Mouse (Mus musculus) testis, adult 2 months (tissue): ENCODE results near the gene Iars2.

ENCODE experiments used
- CTCF ChIP-seq: fragments of 200-500 bp; IDR thresholded peaks from 2 replicates; pipeline ENCODE4 v1.5.1; 2012; ENCODE audit warnings: low read depth, mild to moderate bottlenecking, inconsistent platforms, low read length, moderate library complexity; ENCODE audit not compliant: control insufficient read depth, insufficient read depth, insufficient replicate concordance
- POLR2A ChIP-seq: fragments of 200-500 bp; IDR thresholded peaks from 2 replicates; pipeline ENCODE4 v1.6.1; 2012; ENCODE audit warnings: low read depth, mild to moderate bottlenecking, inconsistent platforms, low read length, moderate library complexity; ENCODE audit not compliant: control insufficient read depth

DNA sequence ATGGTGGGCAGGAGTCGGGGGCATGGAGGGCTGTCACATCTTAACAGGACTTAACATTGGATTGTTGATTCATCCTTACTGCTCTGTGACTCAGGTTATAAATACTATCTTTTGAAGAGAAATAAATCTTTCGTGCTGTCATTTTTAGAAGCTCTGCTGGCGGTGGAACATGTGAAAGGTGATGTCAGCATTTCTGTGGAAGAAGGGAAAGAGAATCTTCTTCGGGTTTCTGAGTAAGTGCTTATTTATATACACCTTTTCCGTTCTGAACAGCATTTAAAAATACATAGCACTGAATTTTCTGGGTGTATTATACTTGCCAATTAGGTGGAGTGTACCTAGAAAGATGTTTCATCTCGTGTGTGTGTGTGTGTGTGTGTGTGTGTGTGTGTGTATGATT lies 38.2 kb upstream of the Iars2 start:
- TF ChIP-seq CTCF (no peak), POLR2A (no peak)
